Mouse (Mus musculus): ENCODE measurements at regions not wholly inside any gene's neighbourhood (a gene's known extent, or its start where the extent isn't known, plus 50 kb on each side); places are given as distances from the start of the nearest gene placed in this dataset.

GRCm38 (mm10) chr13:35426061-35426460, 233.6 kb upstream of the Cdyl start:
- Histone ChIP-seq H3K27me3 (ENCODE audit: control insufficient read depth, insufficient read depth, low read length) (no peaks in the 10 kb centered on the region), H3K4me3 (ENCODE audit: low read depth, low read length) (no peak overlapping the region), H3K36me3 (ENCODE audit: control insufficient read depth, insufficient read depth, low read length) (no peaks in the 10 kb centered on the region), H3K4me2 (ENCODE audit: low read depth, severe bottlenecking) (no peak overlapping the region), H3K9ac (ENCODE audit: low read length) (no peak overlapping the region), H3K9me3 (ENCODE audit: control insufficient read depth, low read length) (no peaks in the 10 kb centered on the region), H3K4me1 (ENCODE audit: control insufficient read depth, insufficient read depth, low read length) (no peaks in the 10 kb centered on the region), H3K27ac (replicated peaks; ENCODE audit: low read depth, low read length) (no peak overlapping the region)
- WGBS = 92% methylated on average over 4 of the region's 4 CpGs
- no peak for ATAC-seq (ENCODE audit: insufficient number of reproducible peaks, low FRiP score, low TSS enrichment, low read depth)
- no peak for DNase-seq (ENCODE audit: low spot score)

- ATAC-seq (ENCODE audit: insufficient number of reproducible peaks, low FRiP score, low TSS enrichment, low read depth) = no peak
- DNase-seq (ENCODE audit: low spot score) = no peak
- Histone ChIP-seq H3K4me1 (ENCODE audit: control insufficient read depth, insufficient read depth, low read length) (no peaks in the 10 kb centered on the region), H3K9me3 (ENCODE audit: control insufficient read depth, low read length) (no peaks in the 10 kb centered on the region), H3K4me3 (ENCODE audit: low read depth, low read length) (no peak overlapping the region), H3K27me3 (ENCODE audit: control insufficient read depth, insufficient read depth, low read length) (no peaks in the 10 kb centered on the region), H3K27ac (replicated peaks; ENCODE audit: low read depth, low read length) (no peak overlapping the region), H3K9ac (ENCODE audit: low read length) (no peak overlapping the region), H3K36me3 (ENCODE audit: control insufficient read depth, insufficient read depth, low read length) (no peaks in the 10 kb centered on the region), H3K4me2 (ENCODE audit: low read depth, severe bottlenecking) (no peak overlapping the region)
- 85% methylated on average over 7 of the region's 7 CpGs for WGBS
Measured at GRCm38 (mm10) chr13:35435173-35435572, 224.5 kb upstream of the Cdyl start.

- Histone ChIP-seq H3K9ac (ENCODE audit: low read length) (no peak overlapping the region), H3K27ac (replicated peaks; ENCODE audit: low read depth, low read length) (no peak overlapping the region), H3K4me1 (ENCODE audit: control insufficient read depth, insufficient read depth, low read length) (no peaks in the 10 kb centered on the region), H3K9me3 (ENCODE audit: control insufficient read depth, low read length) (no peaks in the 10 kb centered on the region), H3K4me2 (ENCODE audit: low read depth, severe bottlenecking) (no peak overlapping the region), H3K4me3 (ENCODE audit: low read depth, low read length) (no peak overlapping the region), H3K36me3 (ENCODE audit: control insufficient read depth, insufficient read depth, low read length) (no peaks in the 10 kb centered on the region), H3K27me3 (ENCODE audit: control insufficient read depth, insufficient read depth, low read length) (no peaks in the 10 kb centered on the region)
- no peak for DNase-seq (ENCODE audit: low spot score)
- WGBS = 83% methylated on average over 3 of the region's 3 CpGs
- ATAC-seq (ENCODE audit: insufficient number of reproducible peaks, low FRiP score, low TSS enrichment, low read depth) = no peak
Measured at GRCm38 (mm10) chr13:35447661-35448060, 212.0 kb upstream of the Cdyl start.

- no peak overlapping the region for H3K4me3 ChIP-seq (ENCODE audit: low read depth, low read length)
- 97% methylated on average over 1 of the region's 1 CpGs for WGBS
- H3K27me3 ChIP-seq (ENCODE audit: control insufficient read depth, insufficient read depth, low read length) = no peaks in the 10 kb centered on the region
- no peak overlapping the region for H3K9ac ChIP-seq (ENCODE audit: low read length)
- no peaks in the 10 kb centered on the region for H3K36me3 ChIP-seq (ENCODE audit: control insufficient read depth, insufficient read depth, low read length)
- H3K9me3 ChIP-seq (ENCODE audit: control insufficient read depth, low read length) = no peaks in the 10 kb centered on the region
- no peak overlapping the region for H3K4me2 ChIP-seq (ENCODE audit: low read depth, severe bottlenecking)
- H3K27ac ChIP-seq (replicated peaks; ENCODE audit: low read depth, low read length) = no peak overlapping the region
- DNase-seq (ENCODE audit: low spot score) (no peak), ATAC-seq (ENCODE audit: insufficient number of reproducible peaks, low FRiP score, low TSS enrichment, low read depth) (no peak)
- no peaks in the 10 kb centered on the region for H3K4me1 ChIP-seq (ENCODE audit: control insufficient read depth, insufficient read depth, low read length)
Measured at GRCm38 (mm10) chr13:35452420-35452819, 207.2 kb upstream of the Cdyl start.

DNA sequence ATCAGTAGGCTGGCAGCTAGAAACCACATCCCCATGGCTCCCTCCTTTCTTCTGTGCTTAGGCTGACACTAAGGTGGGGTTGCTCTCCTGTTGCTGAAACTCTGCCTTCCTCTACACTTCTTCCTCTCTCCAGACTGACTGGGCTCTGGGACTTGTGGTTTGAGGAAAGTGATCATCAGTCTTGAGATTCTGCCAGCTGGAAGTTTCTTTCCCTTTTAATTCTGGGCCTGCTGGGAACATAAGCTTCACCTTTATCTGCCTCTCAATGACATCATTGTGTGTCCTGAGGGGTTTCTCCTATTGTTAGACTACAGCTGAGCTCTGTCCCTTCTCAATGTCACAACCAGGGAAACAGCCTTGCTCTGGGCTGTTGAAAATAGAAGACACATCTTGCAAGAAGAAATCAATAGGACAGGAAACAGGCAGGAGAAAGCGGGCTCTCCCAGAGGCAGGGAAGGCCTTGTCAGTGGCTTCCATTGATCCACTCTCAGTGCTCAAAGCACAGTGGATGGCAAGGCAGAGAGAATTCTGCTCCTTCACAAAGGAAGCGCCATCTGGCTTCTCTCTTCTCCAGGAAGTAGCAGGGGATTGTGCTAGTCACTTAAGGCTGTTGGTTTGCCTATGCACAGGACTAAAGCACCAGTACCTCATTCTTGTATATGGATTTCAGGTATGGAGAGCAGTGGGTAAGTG, 206.3 kb upstream of the Cdyl start:
- Histone ChIP-seq H3K27ac (replicated peaks; ENCODE audit: low read depth, low read length) (no peak overlapping the region), H3K9ac (ENCODE audit: low read length) (no peak overlapping the region), H3K4me1 (ENCODE audit: control insufficient read depth, insufficient read depth, low read length) (no peaks in the 10 kb centered on the region), H3K27me3 (ENCODE audit: control insufficient read depth, insufficient read depth, low read length) (no peaks in the 10 kb centered on the region), H3K9me3 (ENCODE audit: control insufficient read depth, low read length) (no peaks in the 10 kb centered on the region), H3K4me2 (ENCODE audit: low read depth, severe bottlenecking) (no peak overlapping the region), H3K36me3 (ENCODE audit: control insufficient read depth, insufficient read depth, low read length) (no peaks in the 10 kb centered on the region), H3K4me3 (ENCODE audit: low read depth, low read length) (no peak overlapping the region)
- DNase-seq (ENCODE audit: low spot score) (no peak), ATAC-seq (ENCODE audit: insufficient number of reproducible peaks, low FRiP score, low TSS enrichment, low read depth) (no peak)
- 85% methylated on average over 2 of the region's 2 CpGs for WGBS

- Histone ChIP-seq H3K27me3 (ENCODE audit: control insufficient read depth, insufficient read depth, low read length) (no peaks in the 10 kb centered on the region), H3K4me1 (ENCODE audit: control insufficient read depth, insufficient read depth, low read length) (no peaks in the 10 kb centered on the region), H3K36me3 (ENCODE audit: control insufficient read depth, insufficient read depth, low read length) (no peaks in the 10 kb centered on the region), H3K4me3 (ENCODE audit: low read depth, low read length) (no peak overlapping the region), H3K27ac (replicated peaks; ENCODE audit: low read depth, low read length) (no peak overlapping the region), H3K9ac (ENCODE audit: low read length) (no peak overlapping the region), H3K9me3 (ENCODE audit: control insufficient read depth, low read length) (no peaks in the 10 kb centered on the region), H3K4me2 (ENCODE audit: low read depth, severe bottlenecking) (no peak overlapping the region)
- DNase-seq (ENCODE audit: low spot score) (no peak), ATAC-seq (ENCODE audit: insufficient number of reproducible peaks, low FRiP score, low TSS enrichment, low read depth) (no peak)
- WGBS = 81% methylated on average over 1 of the region's 1 CpGs
Measured at GRCm38 (mm10) chr13:35460051-35460450, 199.6 kb upstream of the Cdyl start.

DNA sequence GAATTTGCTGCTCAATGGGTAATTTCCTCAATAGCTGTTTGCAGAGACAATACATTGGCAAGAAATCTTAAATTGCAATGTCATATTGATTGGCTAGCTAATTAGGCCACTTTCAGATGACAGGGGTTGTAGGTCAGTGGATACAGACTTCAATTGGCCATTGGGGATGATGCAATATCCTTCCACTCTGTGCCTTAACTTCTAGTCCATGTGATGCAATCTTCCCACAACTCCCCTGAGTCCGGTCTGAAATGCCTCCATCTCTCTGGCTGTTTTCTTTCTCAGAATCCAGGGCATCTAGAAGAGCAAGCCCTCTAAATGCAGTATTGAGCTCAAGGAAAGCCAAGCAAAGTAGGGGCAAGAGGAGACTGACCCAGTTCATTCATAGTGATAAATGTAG, 196.4 kb upstream of the Cdyl start:
- H3K36me3 ChIP-seq (ENCODE audit: control insufficient read depth, insufficient read depth, low read length) = no peaks in the 10 kb centered on the region
- no peak overlapping the region for H3K4me2 ChIP-seq (ENCODE audit: low read depth, severe bottlenecking)
- H3K27me3 ChIP-seq (ENCODE audit: control insufficient read depth, insufficient read depth, low read length) = no peaks in the 10 kb centered on the region
- H3K4me3 ChIP-seq (ENCODE audit: low read depth, low read length) = no peak overlapping the region
- DNase-seq (ENCODE audit: low spot score) (no peak), ATAC-seq (ENCODE audit: insufficient number of reproducible peaks, low FRiP score, low TSS enrichment, low read depth) (no peak)
- no peak overlapping the region for H3K27ac ChIP-seq (replicated peaks; ENCODE audit: low read depth, low read length)
- no peak overlapping the region for H3K9ac ChIP-seq (ENCODE audit: low read length)
- H3K9me3 ChIP-seq (ENCODE audit: control insufficient read depth, low read length) = no peaks in the 10 kb centered on the region
- no peaks in the 10 kb centered on the region for H3K4me1 ChIP-seq (ENCODE audit: control insufficient read depth, insufficient read depth, low read length)
- WGBS = 73% methylated on average over 1 of the region's 1 CpGs

- DNase-seq (ENCODE audit: low spot score) (no peak), ATAC-seq (ENCODE audit: insufficient number of reproducible peaks, low FRiP score, low TSS enrichment, low read depth) (no peak)
- Histone ChIP-seq H3K9ac (ENCODE audit: low read length) (no peak overlapping the region), H3K4me1 (ENCODE audit: control insufficient read depth, insufficient read depth, low read length) (no peaks in the 10 kb centered on the region), H3K27ac (replicated peaks; ENCODE audit: low read depth, low read length) (no peak overlapping the region), H3K9me3 (ENCODE audit: control insufficient read depth, low read length) (no peaks in the 10 kb centered on the region), H3K36me3 (ENCODE audit: control insufficient read depth, insufficient read depth, low read length) (no peaks in the 10 kb centered on the region), H3K4me2 (ENCODE audit: low read depth, severe bottlenecking) (no peak overlapping the region), H3K27me3 (ENCODE audit: control insufficient read depth, insufficient read depth, low read length) (no peaks in the 10 kb centered on the region), H3K4me3 (ENCODE audit: low read depth, low read length) (no peak overlapping the region)
- WGBS = 82% methylated on average over 2 of the region's 2 CpGs
Measured at GRCm38 (mm10) chr13:35463850-35464249, 195.8 kb upstream of the Cdyl start.

Measured in limb, embryonic 11.5 days (tissue).